Mouse (Mus musculus): ENCODE results near the gene Iqsec1. TPM values are rescaled to one million over a fixed set of nuclear protein-coding genes. Genes with fewer than 3 reads are reported as not detected.
"Not testable (repeated sequence)": the region's sequence is repeated elsewhere in the genome, so short reads cannot be mapped to it uniquely, and the experiment has no call there.

The Iqsec1 gene
- polyA plus RNA-seq, 1 experiment from 2014 or later, result 21.5 TPM

DNA sequence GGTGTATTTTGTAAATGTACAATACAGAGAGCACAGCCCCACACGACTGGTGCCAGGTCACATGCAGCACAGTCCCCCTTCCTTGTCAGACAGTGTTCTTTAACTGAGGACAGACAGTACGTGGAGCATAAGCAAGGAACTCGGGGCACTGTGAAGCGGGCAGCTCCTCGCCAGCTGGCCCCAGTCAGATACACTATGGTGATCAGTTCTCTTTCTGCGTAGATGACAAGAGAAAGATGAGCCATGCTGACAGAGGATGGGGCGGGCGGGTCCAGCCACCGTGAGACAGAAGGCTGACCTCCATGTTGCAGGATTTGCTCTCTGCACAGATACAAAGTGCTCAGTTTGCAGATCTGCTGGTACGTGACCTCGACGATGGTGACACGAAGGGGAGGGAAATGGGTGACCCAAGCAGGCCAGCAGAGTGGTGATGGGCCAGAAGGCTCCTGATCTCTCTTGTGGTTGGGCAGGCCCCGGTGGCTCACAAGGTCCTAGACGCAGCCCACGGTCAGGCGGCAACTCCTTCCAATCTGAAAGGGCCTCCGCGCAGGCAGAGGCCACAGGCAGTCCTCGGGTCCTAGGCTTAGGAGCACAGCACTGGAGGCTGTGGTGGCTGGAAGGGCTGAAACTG is 328.0 kb downstream of the Iqsec1 start:
- peaks cover 42% of the 10 kb centered on the region for H3K36me3 ChIP-seq
- no peaks in the 10 kb centered on the region for H3K27me3 ChIP-seq (replicated peaks)
- 84% methylated on average over 20 of the region's 20 CpGs for WGBS
- no peak overlapping the region for H3K4me3 ChIP-seq (replicated peaks)
- 0 out of 2 replicates have a peak, but pooled peaks cover 3% of the 10 kb centered on the region for H3K4me1 ChIP-seq
- no peak overlapping the region for H3K27ac ChIP-seq (replicated peaks)
- H3K4me2 ChIP-seq, result no peak overlapping the region
- H3K9ac ChIP-seq (replicated peaks), result no peak overlapping the region
- H3K9me3 ChIP-seq (replicated peaks), result no peaks in the 10 kb centered on the region
- ATAC-seq (ENCODE audit: low FRiP score), result no peak

DNA sequence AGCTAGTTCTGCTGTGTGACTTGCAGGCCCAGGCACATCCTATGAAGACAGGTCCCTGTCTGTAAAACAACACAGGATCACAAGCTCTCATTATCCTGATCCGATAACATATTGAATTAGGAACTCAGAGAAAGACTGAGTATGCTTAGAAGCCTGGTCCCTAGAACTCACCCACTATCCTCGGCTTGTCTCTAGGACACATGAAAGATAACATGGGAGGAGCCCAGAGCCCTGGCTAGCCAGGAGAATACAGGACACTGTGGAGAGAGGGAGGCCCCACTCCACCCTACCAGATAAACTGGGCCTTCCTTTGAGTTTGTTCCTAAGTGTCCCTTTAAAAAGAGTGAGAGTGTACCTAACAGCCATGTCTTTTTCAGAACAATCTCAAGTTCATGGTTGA is 328.6 kb downstream of the Iqsec1 start:
- WGBS, result 78% methylated on average over 2 of the region's 2 CpGs
- H3K36me3 ChIP-seq, result peaks cover 36% of the 10 kb centered on the region
- H3K4me1 ChIP-seq, result 0 out of 2 replicates have a peak, but pooled peaks cover 3% of the 10 kb centered on the region
- no peaks in the 10 kb centered on the region for H3K27me3 ChIP-seq (replicated peaks)
- no peak overlapping the region for H3K27ac ChIP-seq (replicated peaks)
- no peak overlapping the region for H3K9ac ChIP-seq (replicated peaks)
- no peaks in the 10 kb centered on the region for H3K9me3 ChIP-seq (replicated peaks)
- H3K4me3 ChIP-seq (replicated peaks), result no peak overlapping the region
- H3K4me2 ChIP-seq, result no peak overlapping the region
- no peak for ATAC-seq (ENCODE audit: low FRiP score)

DNA sequence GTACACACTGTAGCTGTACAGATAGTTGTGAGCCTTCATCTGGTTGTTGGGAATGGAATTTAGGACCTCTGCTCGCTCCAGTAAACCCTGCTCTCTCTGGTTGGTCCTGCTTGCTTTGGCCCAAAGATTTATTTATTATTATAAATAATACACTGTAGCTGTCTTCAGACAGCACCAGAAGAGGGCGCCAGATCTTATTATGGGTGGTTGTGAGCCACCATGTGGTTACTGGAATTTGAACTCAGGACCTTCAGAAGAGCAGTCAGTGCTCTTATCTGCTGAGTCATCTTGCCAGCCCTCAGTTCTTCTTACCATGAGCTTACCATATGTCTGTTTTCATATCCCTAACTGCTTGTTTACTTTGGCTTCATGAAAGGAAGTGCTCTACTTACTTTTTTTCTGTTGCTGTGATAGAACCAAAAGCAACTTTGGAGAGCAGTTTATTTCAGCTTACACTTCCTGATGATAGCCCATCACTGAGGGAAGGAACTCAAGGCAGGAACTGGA is 332.1 kb downstream of the Iqsec1 start:
- not testable (repeated sequence) for H3K36me3 ChIP-seq; H3K27me3 ChIP-seq (replicated peaks); H3K27ac ChIP-seq (replicated peaks); H3K4me3 ChIP-seq (replicated peaks); H3K9me3 ChIP-seq (replicated peaks); H3K4me2 ChIP-seq; ATAC-seq (ENCODE audit: low FRiP score); H3K9ac ChIP-seq (replicated peaks); H3K4me1 ChIP-seq
- WGBS, result 77% methylated on average over 2 of the region's 2 CpGs

DNA sequence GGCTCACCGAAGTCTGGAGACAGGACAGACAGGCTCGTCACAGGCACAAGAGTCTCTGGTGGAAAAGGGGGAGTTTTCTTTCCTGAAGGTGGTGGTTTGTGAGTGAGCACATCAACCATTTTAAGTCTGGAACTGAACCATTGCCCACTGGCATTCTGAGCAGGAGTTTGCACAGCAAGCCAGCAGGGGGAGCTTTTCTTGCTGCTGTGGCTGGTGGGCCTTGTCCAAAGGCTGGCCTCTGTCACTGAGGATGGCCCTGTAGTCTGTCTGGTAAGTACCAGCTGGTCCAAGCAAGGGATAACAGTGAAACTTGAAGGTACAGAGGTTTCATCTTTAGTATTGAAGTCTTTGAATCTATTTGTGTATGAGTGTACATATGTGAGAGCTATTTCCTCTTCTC is 334.7 kb downstream of the Iqsec1 start:
- ATAC-seq (ENCODE audit: low FRiP score), result no peak
- Histone ChIP-seq H3K4me1 (no peaks in the 10 kb centered on the region), H3K27me3 (replicated peaks) (no peaks in the 10 kb centered on the region), H3K36me3 (no peaks in the 10 kb centered on the region), H3K9me3 (replicated peaks) (no peaks in the 10 kb centered on the region), H3K4me2 (no peak overlapping the region), H3K9ac (replicated peaks) (no peak overlapping the region), H3K4me3 (replicated peaks) (no peak overlapping the region), H3K27ac (replicated peaks) (no peak overlapping the region)
- 76% methylated on average over 2 of the region's 2 CpGs for WGBS

DNA sequence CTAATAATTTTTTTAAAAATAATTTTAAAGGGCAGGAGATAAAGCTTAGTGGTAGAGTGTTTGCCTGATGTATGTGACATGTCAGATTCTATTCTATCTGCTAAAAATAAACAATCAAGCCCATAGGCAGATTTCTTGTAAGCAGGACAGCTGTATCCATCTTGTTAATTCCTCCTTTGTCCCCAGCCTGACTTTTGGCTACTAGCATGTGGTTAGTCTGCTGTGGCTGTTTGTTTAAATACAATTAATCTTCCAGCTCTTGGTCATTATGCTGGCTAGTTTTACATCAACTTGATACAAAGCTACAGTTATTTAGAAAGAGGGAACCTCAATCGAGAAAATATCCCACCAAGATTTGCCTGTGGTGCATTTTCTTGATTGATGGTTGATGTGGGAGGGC is 337.9 kb downstream of the Iqsec1 start:
- ATAC-seq (ENCODE audit: low FRiP score), result no peak

DNA sequence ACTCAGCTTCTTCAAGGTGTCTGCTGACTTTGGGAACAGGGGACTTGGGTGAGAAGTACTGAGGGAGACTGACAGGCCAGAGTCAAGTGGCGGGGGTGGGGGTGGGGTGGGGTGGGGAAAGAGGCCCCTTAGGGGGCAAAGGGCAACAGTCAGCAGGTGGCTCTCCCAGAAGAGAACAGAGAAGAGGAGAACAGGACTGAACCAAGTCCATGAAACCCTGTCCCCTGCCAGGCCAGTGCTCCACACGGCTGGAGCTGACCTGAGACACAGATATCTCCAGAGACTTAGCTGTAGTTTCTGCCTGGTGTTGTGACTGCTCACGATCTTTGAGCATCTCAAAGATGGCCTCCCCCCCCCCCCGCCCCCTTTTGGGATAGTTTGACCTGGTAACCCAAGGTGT is 339.2 kb downstream of the Iqsec1 start:
- no peaks in the 10 kb centered on the region for H3K36me3 ChIP-seq
- ATAC-seq (ENCODE audit: low FRiP score), result no peak
- H3K4me1 ChIP-seq, result 0 out of 2 replicates have a peak, but pooled peaks cover 5% of the 10 kb centered on the region
- no peak overlapping the region for H3K27ac ChIP-seq (replicated peaks)
- WGBS, result 77% methylated on average over 4 of the region's 4 CpGs
- no peak overlapping the region for H3K9ac ChIP-seq (replicated peaks)
- no peaks in the 10 kb centered on the region for H3K9me3 ChIP-seq (replicated peaks)
- no peak overlapping the region for H3K4me2 ChIP-seq
- no peaks in the 10 kb centered on the region for H3K27me3 ChIP-seq (replicated peaks)
- H3K4me3 ChIP-seq (replicated peaks), result no peak overlapping the region

More for the DNA sequence above, 337.9 kb downstream of the Iqsec1 start:
- Histone ChIP-seq H3K9ac (replicated peaks) (no peak overlapping the region), H3K36me3 (no peaks in the 10 kb centered on the region), H3K4me1 (no peaks in the 10 kb centered on the region), H3K27ac (replicated peaks) (no peak overlapping the region), H3K9me3 (replicated peaks) (no peaks in the 10 kb centered on the region), H3K27me3 (replicated peaks) (no peaks in the 10 kb centered on the region), H3K4me2 (no peak overlapping the region), H3K4me3 (replicated peaks) (no peak overlapping the region)
- WGBS, result 37% methylated on average over 1 of the region's 1 CpGs

DNA sequence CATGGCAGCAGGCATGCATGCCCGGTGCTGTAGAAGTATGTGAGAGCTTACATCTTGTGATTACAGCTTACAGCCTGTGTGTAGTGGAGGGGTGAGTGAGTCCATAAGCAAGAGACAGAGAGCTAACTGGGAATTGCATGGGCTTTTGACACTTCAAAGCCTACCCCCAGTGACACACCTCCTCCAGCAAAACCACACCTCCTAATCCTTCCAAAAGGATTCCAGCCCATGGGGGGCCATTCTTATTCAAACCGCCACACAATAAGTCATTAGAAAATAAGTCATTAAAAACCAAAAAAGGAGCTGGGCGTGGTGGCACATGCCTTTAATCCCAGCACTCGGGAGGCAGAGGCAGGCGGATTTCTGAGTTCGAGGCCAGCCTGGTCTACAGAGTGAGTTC is 340.1 kb downstream of the Iqsec1 start:
- Histone ChIP-seq H3K9me3 (replicated peaks) (no peaks in the 10 kb centered on the region), H3K4me2 (no peak overlapping the region), H3K27ac (replicated peaks) (no peak overlapping the region), H3K9ac (replicated peaks) (no peak overlapping the region), H3K4me1 (0 out of 2 replicates have a peak, but pooled peaks cover 5% of the 10 kb centered on the region), H3K27me3 (replicated peaks) (no peaks in the 10 kb centered on the region), H3K36me3 (no peaks in the 10 kb centered on the region), H3K4me3 (replicated peaks) (no peak overlapping the region)
- WGBS, result 97% methylated on average over 6 of the region's 6 CpGs
- ATAC-seq (ENCODE audit: low FRiP score), result no peak

DNA sequence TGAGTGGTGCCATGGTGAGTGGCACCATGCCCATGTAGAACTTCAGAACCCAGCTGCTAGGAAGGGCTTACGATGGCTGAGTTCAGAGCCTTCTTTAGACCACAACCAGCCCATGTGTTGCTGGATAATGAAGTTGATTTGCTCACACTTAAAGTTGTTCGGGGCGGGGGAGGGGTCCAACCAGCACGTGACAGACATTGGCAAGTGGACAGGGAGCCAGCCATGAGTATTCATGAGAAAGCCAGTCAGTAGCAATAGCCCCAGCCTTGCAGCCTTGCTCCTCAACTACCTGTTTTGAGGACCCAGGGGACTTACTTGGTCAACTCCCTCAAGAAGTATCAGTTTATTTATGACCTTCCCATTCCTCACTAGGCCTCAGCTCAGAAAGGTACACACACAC is 343.5 kb downstream of the Iqsec1 start:
- no peak overlapping the region for H3K9ac ChIP-seq (replicated peaks)
- no peak for ATAC-seq (ENCODE audit: low FRiP score)
- WGBS, result 68% methylated on average over 4 of the region's 4 CpGs

DNA sequence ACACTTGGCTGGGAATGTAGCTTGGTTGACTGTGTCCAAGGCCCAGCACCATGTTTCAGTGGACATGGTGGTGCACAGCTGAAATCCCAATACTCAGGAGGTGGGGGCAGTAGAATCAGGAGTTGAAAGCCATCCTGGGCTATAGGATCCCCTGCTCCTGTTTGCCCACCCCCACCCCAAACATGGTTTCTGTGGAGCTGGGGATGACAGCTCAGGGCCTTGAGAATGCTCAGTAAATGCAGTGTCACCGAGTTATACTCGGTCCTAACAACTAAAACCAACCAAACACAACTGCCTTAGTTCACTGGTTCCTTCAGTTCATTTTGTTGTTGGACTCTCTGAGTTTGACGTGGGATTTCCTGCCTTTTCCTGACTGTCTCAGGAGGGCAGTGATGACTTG is 345.4 kb downstream of the Iqsec1 start:
- ATAC-seq (ENCODE audit: low FRiP score), result no peak
- no peak overlapping the region for H3K9ac ChIP-seq (replicated peaks)
- WGBS, result 85% methylated on average over 3 of the region's 3 CpGs
- H3K27me3 ChIP-seq (replicated peaks), result no peaks in the 10 kb centered on the region
- H3K27ac ChIP-seq (replicated peaks), result no peak overlapping the region
- 0 out of 2 replicates have a peak, but pooled peaks cover 5% of the 10 kb centered on the region for H3K4me1 ChIP-seq
- no peak overlapping the region for H3K4me2 ChIP-seq
- H3K36me3 ChIP-seq, result no peaks in the 10 kb centered on the region
- no peaks in the 10 kb centered on the region for H3K9me3 ChIP-seq (replicated peaks)
- no peak overlapping the region for H3K4me3 ChIP-seq (replicated peaks)

More for the DNA sequence above, 343.5 kb downstream of the Iqsec1 start:
- Histone ChIP-seq H3K4me1 (0 out of 2 replicates have a peak, but pooled peaks cover 5% of the 10 kb centered on the region), H3K27ac (replicated peaks) (no peak overlapping the region), H3K4me3 (replicated peaks) (no peak overlapping the region), H3K9me3 (replicated peaks) (no peaks in the 10 kb centered on the region), H3K4me2 (no peak overlapping the region), H3K27me3 (replicated peaks) (no peaks in the 10 kb centered on the region), H3K36me3 (no peaks in the 10 kb centered on the region)

DNA sequence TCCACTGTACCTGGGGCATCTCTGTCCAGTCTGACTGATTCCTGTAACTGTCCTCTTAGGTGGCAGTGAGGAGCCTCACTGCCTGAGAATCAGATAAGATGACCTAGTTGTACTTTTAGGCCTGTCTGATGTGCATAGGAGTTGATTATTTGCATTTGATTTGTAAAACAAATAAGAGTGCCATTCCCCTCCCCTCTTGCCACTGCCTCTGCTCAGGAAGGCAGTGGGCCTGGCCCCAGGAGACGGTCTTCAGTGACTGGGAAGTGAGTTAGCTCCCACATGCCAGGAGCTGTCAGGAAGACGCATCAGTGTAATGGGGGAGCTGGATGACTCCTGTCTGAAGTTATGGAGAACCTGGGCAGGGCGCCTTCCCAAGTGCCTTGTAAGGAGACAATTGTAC is 352.9 kb downstream of the Iqsec1 start:
- Histone ChIP-seq H3K9ac (replicated peaks) (no peak overlapping the region), H3K36me3 (no peaks in the 10 kb centered on the region; the same call in 1 of the 2 replicates), H3K4me3 (replicated peaks) (no peak overlapping the region), H3K9me3 (replicated peaks) (no peaks in the 10 kb centered on the region), H3K4me2 (no peak overlapping the region), H3K27ac (replicated peaks) (no peak overlapping the region), H3K4me1 (no peaks in the 10 kb centered on the region), H3K27me3 (replicated peaks) (no peaks in the 10 kb centered on the region)
- 71% methylated on average over 3 of the region's 3 CpGs for WGBS
- no peak for ATAC-seq (ENCODE audit: low FRiP score)

DNA sequence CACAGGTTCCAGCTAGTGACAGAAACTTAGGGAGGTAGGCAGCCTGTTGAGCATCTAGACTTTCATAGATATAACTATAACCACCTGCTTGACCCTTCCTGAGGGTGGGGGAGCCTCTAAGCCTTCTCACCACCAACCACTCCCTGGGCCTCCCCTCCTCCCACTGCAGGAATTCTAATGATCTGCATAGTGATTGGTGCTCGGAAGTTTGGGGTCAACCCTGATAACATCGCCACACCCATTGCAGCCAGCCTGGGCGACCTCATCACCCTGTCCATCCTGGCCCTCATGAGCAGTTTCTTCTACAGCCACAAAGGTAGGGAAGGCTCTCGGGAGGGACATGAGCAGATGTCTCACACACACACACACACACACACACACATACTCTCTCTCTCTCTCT is 353.4 kb downstream of the Iqsec1 start:
- Histone ChIP-seq H3K27me3 (replicated peaks) (no peaks in the 10 kb centered on the region), H3K4me3 (replicated peaks) (no peak overlapping the region)
- no peak for ATAC-seq (ENCODE audit: low FRiP score)

DNA sequence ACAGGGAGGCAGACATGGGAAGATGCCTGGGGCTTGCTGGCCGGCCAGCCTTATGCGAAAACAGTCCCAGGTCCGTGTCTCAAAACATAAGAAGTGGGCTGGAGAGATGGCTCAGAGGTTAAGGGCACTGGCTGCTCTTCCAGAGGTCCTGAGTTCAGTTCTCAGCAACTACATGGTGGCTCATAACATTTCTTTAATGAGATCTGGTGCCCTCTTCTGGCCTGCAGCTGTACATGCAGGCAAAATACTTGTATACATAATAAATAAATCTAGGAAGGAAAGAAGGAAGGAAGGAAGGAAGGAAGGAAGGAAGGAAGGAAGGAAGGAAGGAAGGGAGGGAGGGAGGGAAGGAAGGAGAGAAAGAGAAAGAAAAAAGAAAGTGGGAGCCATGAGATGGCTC is 356.0 kb downstream of the Iqsec1 start:
- not testable (repeated sequence) for ATAC-seq (ENCODE audit: low FRiP score); H3K36me3 ChIP-seq; H3K4me2 ChIP-seq; H3K4me1 ChIP-seq; H3K27me3 ChIP-seq (replicated peaks); H3K9ac ChIP-seq (replicated peaks); H3K27ac ChIP-seq (replicated peaks); H3K4me3 ChIP-seq (replicated peaks); H3K9me3 ChIP-seq (replicated peaks)
- 74% methylated on average over 3 of the region's 3 CpGs for WGBS

More for the DNA sequence above, 353.4 kb downstream of the Iqsec1 start:
- no peaks in the 10 kb centered on the region; the same call in 1 of the 2 replicates for H3K36me3 ChIP-seq
- no peak overlapping the region for H3K9ac ChIP-seq (replicated peaks)
- H3K9me3 ChIP-seq (replicated peaks), result no peaks in the 10 kb centered on the region
- H3K4me2 ChIP-seq, result no peak overlapping the region
- no peak overlapping the region for H3K27ac ChIP-seq (replicated peaks)
- WGBS, result 47% methylated on average over 4 of the region's 4 CpGs
- no peaks in the 10 kb centered on the region for H3K4me1 ChIP-seq
